Mouse (Mus musculus): Measurements from ENCODE around the gene Lpin2.
A peak's percentile ranks its signal among the peaks of the same experiment; 100 is the strongest.

The Lpin2 gene

DNA sequence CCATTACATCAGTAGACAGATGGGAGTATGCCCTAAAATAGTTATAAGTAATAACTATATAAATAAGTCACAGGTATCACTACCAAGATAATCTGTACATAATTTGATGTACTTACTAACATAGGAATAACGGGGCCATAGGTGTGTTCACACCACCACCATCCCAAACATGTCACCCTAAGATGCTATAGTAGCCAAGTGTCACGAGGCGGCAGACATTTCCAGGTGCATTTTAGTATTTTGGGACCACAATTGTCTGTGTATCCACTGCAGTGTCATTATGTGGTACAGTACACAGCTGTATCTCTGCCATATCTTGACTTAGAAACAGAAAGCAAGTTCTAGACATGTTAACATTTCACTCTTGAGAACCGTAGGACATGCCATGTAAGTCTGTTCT is 50.9 kb downstream of the Lpin2 start:
- DNase-seq = no peak

DNA sequence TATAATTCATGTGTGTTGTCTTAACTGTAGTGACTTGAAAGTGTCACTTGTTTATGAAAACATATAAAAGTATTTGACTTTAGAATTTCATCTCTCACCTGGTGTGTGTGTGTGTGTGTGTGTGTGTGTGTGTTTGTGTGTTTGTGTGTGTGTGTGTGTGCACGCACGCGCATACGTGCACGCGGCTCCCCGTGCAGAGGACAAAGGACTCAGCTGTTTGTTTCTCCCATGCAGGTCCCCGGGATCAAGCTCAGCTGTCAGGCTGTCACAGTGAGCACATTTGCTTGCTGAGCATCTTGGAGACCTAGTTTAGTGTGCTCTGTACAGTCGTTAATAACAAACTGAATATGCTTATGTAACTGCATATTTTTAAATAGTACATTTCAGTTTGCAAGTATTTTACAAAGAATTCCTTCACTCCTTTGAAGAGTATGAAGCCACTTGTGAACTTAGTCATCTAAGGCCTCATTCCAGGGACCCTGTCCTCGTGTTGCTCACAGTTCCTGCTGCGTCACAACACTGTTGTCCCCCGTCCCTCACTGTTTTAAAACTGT is 51.8 kb downstream of the Lpin2 start:
- DNase-seq = no peak

DNA sequence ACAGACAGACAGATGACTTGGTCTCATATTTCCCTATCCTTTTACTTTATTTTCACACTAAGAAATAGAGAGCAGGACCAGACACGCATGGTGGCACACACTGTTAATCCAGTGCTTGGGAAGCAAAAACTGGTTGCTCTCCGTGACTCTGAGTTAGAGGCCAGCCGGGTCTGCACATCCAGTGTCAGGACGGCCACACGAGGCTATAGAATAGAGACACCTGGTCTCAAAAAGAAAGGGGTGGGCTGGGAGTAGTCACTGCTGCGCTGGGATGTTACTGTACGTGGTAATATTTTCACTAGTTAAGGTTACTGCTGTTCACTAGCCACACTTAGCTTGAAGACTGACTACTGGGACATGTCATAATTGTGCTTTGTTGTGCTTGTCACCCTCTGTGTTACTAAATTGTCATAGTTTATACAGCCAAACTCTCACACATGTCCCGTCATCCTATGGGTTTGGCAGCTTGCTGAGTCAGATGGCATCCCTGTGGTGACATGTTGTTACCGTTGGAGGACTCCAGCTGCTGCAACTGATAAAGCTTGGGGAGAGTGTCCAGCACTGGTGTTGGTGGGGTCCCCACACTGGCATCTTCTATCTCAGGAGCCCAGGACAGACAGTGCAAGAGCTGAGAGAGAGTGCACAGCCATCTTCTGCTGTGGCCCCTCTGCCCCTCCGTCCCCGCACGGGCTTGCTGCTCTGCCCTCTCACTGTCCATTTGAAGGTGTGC is 53.0 kb downstream of the Lpin2 start:
- DNase-seq = no peak

DNA sequence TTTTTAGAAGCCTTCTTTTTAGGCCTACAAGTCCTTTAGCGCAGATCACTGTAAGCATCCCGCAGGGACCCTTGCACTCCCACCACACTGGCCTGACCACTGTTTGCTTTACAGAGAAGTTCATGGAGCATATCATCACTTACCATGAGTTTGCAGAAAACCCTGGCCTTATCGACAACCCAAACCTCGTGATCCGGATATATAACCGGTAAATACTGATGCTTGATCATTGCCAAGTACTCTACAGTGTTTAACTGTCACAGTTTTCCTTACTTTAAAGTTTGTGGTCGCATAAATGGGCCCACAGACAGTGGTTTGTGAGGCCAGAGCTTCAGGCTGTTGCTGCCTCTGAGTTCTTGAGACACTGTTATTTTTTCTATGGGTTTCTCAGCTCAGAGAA is 56.1 kb downstream of the Lpin2 start:
- no peak for DNase-seq

DNA sequence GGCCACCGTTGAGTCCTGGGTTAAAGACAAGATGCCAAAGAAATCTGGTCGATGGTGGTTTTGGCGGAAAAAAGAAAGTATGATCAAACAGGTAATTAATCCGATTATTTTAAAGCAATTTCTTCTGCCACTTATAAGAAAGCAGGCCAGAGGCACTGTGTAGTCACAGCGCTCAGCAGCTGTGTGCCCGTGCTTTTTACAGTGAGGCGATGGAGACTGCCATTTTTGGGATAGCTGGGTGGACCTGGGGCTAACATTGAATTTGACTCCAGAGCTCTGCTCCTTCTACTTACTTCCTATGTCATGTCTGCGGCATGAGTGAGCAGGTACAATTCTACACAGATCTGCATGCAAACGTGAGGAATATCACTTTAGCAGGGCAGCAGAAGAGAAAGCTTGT is 58.5 kb downstream of the Lpin2 start:
- no peak for DNase-seq

DNA sequence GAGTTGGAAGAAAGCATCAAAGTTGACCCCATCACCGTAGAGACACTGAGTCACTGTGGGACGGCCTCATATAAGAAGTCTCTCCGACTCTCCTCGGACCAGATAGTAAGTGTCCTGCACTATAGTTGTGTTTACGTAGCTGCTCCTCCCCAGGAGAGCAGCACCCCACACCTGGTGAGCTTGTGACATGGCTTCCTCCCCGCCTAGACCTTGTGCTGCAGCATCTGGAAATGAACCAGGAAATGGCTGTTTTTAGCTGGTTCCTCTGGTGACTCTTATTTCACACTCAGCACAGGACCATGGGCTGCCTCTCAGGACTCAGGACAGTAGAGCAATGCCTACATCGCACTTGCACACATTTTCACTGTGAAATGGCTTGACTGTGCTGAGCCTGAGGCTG is 60.3 kb downstream of the Lpin2 start:
- no peak for DNase-seq

DNA sequence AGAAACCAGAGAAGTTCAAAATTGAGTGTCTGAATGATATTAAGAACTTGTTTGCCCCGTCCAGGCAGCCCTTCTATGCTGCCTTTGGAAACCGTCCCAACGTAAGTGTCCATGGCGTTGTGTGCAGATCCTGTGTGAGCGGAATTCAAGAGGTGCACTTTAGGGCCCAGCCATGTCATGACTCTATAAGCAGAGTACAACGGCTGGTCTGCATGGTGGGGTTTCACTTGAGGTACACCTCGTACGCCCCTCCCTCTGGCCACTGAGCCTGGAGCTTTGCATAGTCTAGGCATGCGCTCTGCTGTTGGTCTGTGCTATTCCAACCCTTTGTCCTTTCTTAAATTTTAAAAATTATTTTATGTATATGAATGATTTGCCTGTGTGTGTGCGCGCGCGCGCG is 62.8 kb downstream of the Lpin2 start:
- DNase-seq = no peak

DNA sequence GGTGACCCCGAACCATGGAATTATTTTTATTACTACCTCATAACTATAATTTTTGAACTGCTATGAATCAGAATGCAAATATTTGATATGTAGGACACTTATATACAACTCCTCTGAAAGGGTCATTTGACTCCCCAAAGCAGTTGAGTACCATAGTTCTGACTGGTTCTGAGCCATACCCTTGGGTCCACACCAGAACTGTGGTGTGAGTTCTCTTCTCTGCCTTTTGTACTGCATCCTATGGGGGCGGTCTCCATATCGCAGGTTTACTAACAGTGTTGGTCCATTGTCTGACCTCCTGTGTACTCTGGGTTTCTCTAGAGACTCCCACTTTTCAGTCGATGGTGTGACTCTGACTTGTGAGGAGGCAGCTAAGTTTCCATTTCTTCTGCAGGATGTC is 63.7 kb downstream of the Lpin2 start:
- DNase-seq = no peak

DNA sequence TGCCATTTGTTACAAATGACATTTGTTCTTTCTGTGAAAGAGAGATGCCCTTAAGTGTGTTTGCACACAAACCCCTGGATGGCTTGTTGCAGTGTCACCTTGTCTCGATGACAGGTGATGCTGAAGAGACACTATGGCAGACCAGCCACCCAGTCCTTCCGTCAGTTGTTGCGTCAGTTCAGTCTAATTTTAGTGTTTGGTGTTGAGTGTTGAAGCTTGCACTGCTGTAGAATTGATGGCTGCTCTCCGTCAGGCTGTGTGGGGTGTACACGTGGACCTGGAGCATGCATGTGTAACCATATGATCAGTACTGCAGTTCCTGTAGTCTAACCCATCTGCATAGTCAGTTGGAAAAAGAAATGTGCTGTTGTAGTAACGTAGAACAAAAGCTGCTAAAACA is 66.6 kb downstream of the Lpin2 start:
- peak; percentile 52 for DNase-seq

DNA sequence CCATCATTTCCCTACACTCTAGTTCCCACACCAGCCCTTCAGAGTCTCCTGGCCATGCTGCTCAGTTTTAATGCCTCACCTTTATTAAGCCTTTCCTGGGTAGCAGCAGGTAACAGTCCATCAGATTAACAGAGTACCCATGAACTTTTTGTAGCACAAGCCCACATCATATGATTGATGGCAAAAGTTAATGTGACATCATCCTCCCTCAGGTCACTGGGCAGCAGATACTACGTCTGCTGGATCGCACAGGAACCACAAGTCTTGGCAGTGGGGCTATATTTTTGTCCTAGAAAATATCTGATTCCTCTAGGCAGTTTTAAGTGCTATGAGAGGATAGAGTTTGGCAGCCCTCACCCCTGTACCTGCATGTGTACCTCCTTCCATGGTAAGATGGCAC is 67.7 kb downstream of the Lpin2 start:
- DNase-seq = no peak

DNA sequence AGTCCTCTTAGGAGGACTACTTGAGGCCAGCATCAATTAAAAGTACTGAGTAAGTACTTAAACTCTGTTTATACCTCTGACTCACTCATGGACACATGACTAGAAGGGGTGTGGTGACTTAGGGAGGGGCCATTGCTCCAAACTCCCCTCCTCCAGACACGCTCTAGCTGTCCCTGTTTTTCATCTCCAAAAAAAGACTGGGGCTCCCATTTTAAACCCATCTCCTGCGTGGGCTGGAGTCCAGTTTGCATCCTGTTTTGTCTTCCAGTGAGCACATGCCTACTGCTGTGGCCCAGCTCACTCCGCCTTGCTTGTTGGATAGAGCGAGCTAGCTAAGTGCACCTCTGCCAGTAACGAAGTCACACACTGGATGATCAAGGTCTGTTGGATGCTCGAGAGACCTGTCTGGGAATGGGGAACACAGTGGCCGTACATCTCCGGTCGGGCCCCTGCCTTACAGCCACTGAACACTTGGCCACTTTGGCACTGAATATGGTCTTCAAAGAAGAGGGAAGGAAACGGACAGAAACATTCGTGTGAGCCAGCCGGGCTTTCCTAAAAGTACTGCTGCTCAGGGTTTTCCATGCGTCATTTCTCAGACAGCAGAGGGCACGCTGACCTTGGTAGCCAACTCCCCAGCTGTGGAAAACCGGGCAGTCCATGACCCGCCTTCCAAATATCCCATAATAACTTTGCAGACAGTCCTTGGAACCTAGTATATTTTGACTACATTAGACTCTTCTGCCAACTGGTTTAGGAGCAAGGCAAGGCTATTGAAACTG is 68.7 kb downstream of the Lpin2 start:
- peak; percentile 29 for DNase-seq

DNA sequence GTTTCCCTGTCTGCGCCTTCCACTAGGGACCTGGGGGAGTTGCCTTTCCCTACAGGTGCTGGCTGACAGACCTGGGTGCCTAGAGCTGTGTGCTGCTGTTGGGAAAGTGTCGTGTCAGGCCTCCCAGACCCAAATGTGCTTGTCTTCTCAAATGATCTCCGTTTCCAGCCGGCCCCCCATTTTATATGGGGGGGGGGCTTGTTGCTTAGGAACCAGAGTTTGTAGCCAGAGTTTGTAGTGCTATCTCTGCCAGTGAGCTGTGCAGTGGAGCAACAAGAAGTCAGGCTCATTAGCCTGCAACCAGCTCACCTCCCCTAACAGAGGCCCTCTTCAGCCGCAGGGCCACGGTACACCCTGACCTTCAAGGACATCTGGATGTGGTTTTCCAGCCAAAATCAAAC is 69.2 kb downstream of the Lpin2 start:
- DNase-seq = no peak

DNA sequence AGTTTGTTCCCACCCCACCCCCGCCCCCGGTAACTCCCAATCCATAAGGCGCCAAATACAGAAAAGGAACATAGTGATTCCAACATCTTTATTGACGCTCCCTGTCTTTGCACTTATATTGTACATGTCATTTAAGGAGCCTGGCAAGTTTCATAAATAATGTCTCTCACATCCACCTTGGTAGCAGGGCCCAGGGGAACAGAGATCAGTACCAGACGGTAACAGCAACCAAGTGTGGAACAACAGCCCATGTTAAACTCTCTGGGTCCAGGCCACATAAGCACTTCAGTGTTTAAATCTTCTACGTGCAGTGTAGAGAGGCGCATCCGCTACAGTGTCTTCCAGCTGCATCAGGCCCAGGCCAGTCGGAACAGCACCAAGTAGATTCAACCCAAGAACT is 69.7 kb downstream of the Lpin2 start:
- no peak for DNase-seq

DNA sequence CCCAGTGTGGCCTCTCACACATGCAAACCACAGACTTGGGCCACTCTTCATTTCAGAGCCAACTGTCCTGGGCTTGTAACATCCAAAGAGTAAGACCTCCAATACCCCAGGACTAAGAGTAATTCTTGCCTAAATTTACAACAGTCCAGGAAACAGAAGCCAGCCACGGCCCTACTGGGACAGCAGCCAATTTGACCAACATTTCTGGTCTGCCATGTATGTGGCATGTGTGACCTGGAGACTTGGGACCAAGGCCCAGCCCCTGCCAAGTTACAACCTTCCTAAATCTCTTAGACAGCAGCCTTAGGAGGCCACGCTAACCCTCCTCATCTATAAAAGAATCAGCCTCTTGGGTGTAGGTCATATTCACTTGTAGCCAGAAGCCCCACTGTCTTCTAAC is 71.0 kb downstream of the Lpin2 start:
- DNase-seq = no peak

DNA sequence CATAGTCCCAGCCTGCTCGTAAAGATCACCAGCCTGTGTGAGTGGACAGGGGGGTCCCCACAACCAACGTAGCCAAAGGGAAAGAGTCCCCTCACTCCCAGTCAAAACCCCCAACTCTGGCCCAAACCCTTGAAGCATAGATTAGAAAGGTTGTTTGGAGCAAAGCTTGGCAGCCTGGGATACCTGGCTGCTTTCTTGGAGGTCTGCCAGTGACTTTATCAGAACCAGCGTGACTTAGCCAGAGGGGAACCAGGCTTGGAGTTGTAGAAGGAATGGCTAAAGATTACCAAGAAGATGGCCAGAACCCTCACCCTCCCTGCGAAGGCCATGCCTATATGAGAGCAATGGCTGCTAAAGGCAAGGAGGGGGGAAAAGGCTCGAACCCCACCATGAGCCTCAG is 71.7 kb downstream of the Lpin2 start:
- no peak for DNase-seq

DNA sequence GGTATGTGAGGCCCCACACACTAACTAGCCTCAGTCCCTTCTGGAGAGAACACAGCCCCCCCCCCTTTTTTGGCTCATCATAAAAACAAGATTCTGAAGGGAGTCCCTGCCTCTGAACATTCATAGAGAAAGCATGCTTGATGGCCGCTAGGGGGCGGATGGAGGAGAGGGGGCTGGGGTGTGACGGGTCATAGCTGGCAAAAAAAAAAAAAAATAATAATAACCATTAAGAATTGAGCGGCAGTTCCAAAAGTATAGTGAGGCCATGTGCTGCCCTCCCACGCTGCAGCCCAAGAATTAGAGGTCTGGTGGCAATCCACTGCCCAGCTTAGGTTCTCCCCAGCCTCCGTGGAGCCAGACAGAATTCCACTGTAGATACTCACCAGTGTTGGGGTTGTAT is 72.4 kb downstream of the Lpin2 start:
- no peak for DNase-seq

DNA sequence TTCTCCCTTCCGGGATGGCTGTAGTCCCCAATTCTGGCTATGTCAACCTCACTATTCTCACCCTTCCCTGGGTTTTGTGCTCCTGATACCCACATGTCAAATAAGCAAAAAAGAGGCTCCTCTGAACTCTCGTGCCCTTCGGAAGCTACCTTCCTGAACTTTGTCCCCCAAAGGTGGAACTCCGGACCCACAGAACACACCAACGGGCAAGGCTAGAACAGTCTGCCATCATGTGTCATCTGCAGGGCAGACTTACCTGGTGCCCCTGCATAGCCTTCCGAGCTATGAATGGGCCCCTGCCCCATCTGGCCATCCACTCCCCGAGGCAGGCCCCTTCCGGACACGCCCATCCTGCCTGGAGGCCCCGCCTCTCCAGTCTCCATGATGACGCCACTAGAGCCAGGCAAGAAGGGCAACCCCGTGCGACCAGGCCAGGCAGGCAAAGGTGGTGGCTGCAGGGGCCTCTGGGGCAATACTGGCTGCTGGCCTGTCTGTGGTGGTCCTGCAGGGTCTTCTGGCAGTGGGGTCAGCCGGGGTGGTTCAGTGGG is 73.8 kb downstream of the Lpin2 start:
- no peak for DNase-seq

DNA sequence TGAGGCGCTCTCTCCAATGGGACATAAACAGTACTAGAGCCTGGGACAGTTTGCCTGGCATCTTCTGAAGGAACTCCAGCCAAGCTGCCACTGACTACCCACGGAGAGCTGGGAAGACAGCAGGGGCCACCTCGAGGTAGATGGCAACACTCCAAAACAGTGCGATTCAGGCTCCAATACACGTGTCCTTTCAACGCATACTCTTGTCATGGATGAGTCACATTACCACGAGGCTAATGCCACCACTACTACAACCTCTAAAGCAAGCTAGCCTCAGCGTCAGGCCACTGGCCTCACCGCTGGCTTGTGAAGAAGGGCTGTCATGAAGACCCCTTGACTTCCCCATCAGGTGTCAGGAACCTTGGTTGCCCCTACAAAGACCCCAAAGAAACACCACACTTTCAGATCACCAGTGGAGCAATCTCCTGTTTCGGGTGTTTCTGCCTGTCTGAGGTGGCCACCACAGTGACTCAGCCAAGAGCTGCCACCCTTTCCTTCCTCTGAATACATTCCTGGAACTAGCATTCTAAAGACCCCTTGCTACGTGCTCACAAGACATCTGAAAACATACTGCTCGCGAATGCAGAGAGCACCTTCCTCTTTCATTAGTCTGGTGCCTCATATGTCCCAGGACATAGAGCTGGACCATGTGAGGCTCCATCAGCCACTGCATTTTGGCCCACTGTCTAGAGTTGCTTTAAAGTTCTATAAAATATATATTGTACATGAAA is 74.6 kb downstream of the Lpin2 start:
- DNase-seq = no peak

DNA sequence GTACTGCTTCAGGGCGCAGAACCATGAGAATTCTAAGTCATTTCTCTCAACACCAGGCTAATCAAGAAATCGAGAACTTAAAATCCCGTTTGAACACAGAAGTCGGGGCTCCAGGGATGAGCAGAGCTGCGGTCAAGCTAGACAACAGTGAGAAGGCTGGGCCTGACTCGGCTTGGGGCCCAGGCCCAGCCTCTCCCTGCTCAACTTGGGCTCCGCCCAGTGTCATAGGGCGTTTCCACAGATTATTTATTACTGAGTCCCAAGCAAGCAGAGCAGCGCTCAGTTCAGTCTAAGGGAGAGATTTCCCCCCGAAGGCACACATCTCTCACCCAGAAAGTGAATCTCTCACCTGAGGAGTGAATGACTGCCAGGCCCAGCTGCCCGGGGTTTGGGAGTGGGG is 77.4 kb downstream of the Lpin2 start:
- DNase-seq = no peak

DNA sequence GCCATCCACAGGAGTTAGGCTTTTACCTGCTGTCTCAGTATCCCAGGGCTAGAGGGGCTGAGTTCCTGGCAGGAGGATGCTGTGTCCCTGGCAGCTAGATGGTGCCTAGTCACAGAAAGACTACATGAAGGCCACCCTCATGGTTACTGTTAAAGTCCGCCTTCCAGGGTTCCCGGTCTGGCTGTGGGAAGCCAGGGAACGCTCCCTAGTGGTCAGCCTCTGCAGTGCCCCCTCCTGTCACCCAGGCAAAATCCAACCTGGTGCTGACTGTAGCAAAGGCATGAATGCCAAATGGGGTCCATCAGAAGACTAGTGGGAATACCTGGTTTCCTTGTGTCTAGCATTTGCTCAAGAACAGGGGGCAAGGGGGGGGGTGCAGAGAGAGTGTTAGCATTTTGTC is 78.3 kb downstream of the Lpin2 start:
- no peak for DNase-seq

DNA sequence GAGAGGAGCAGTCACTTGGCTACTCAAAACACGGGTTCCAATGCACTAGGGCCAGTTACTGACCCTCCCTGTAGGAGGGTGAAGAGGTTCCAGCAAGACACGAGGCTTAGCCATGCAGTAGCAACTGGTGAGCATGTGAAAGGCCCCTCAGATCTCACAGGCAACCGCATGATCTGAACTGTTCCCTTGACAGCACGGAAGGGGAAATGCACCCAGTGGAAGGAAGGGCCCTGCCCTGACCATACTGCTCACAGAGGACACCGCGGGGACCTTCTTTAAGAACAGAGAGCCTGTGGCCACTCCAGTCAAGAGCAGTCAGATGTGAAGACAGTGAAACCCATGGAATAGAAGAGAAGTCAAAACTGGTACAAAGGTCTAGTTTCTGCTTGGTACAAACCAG is 80.8 kb downstream of the Lpin2 start:
- peak; percentile 64 for DNase-seq

DNA sequence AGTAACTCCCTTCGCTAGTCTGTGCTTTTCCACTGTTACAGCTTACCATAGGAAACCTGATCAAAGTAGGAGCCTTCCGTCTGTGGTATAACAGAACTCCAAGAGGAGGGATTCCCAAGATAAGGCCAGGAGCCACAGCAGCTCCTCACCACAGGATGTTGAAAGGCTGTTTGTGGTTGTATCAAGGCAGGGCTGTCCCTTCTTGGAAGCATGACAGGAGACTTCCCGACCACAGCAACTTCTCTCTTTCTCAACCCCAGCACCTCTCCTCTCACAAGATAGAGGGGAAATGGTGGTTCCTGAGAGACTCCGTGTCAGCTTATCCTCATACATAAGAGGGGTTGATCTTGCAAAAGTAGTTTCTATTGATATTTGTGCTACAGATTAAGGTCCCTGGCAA is 82.4 kb downstream of the Lpin2 start:
- DNase-seq = no peak

DNA sequence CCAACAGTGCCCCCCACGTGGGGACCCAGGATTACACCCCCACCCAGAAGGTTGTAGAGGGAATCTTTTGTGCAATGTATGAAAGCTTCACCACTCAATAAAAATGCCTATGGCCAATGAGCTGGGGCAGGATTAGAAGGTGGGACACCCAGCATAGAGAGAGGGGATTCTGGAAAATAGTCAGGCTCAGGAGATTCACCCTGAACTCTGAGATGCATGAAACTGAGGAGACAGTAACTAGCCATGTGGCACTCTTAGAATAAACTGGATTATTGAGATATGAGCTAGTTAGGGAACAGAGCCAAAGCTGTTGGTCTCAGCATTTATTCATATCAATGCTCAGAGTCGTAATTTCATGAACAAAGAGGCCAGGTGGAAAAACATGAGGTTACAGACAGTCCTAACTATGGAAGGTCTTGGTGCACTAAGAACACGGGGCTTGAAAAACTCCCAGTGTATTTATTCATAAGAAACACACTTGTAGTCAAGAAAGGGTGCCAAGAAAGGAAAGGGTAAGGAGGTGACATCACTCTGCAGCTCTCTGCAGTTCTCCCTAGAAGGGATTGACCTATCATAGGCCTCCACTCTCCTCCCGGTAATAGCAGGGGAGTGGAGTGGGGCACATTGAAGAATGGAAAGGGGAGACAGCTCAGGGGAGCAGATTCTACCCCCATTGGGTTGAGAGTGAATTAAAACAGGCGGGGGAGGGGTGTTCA is 83.1 kb downstream of the Lpin2 start:
- no peak for DNase-seq

Measured in layer of hippocampus, adult 9-11 months (tissue).